Mouse (Mus musculus) thymus, adult 2 months (tissue): ENCODE results near the gene Col13a1. TPM values are rescaled to one million over a fixed set of nuclear protein-coding genes. Genes with fewer than 3 reads are reported as not detected.

Experiments
- DNase-seq: peaks from one replicate; pipeline ENCODE4 v3.0.0; 2021
- H3K27ac ChIP-seq: fragments of 200-500 bp; 2 replicates; pipeline ENCODE4 v1.5.1; 2012; ENCODE audit warnings: low read length, control low read depth; ENCODE audit not compliant: control insufficient read depth, insufficient read depth
- H3K27me3 ChIP-seq: fragments of 200-500 bp; 2 replicates; pipeline ENCODE4 v1.6.1; 2012; ENCODE audit warnings: mild to moderate bottlenecking, low read length, moderate library complexity, mixed read lengths; ENCODE audit not compliant: control insufficient read depth, insufficient read depth
- H3K36me3 ChIP-seq: fragments of 200-500 bp; 2 replicates; pipeline ENCODE4 v1.6.1; 2012; ENCODE audit warnings: mild to moderate bottlenecking, low read length, moderate library complexity; ENCODE audit not compliant: control insufficient read depth, insufficient read depth
- H3K4me1 ChIP-seq: fragments of 200-500 bp; replicated peaks from 2 replicates; pipeline ENCODE4 v1.6.1; 2012; ENCODE audit warnings: low read length; ENCODE audit not compliant: control insufficient read depth, insufficient read depth
- H3K4me3 ChIP-seq: fragments of 200-500 bp; 2 replicates; pipeline ENCODE4 v1.5.1; 2012; ENCODE audit warnings: mild to moderate bottlenecking, low read length, control low read depth, moderate library complexity; ENCODE audit not compliant: control insufficient read depth, insufficient read depth
- CTCF ChIP-seq: fragments of 200-500 bp; IDR thresholded peaks from 2 replicates; pipeline ENCODE4 v1.5.1; 2012; ENCODE audit warnings: mild to moderate bottlenecking, control low read depth, low read length, moderate library complexity, borderline replicate concordance; ENCODE audit not compliant: control insufficient read depth, poor library complexity, insufficient read depth; ENCODE audit errors: extremely low read depth
- POLR2A ChIP-seq: fragments of 200-500 bp; IDR thresholded peaks from 2 replicates; pipeline ENCODE4 v1.6.1; 2012; ENCODE audit warnings: mild to moderate bottlenecking, low read length, control low read depth, moderate library complexity; ENCODE audit not compliant: control insufficient read depth, poor library complexity, insufficient read depth; ENCODE audit errors: extremely low read depth
- WGBS: fragments of 180-500 bp; shearing (Covaris S2); methylation state at CpG from one replicate; pipeline ENCODE4 v1.1.7; 2018; 5-methylcytosine and 5-hydroxymethylcytosine counted together
- polyA plus RNA-seq: library from polyadenylated mRNA; depleted of rRNA; stranded (reverse); fragments of >200 nt; gene quantifications from 2 replicates; pipeline ENCODE4 v1.2.3, GENCODE M21; 2012

Col13a1 gene
- polyA plus RNA-seq, 1 experiment: 0.13 TPM

- Histone ChIP-seq H3K36me3 (no peaks in the 10 kb centered on the region), H3K4me1 (no peaks in the 10 kb centered on the region), H3K27me3 (no peaks in the 10 kb centered on the region), H3K4me3 (no peak overlapping the region), H3K27ac (no peak overlapping the region)
- 83% methylated on average over 4 of the region's 4 CpGs for WGBS
- TF ChIP-seq POLR2A (no peak), CTCF (no peak)
- DNase-seq: no peak
Measured at GRCm38 (mm10) chr10:61879427-61879826, 99.5 kb downstream of the Col13a1 start.

- peak; percentile 60 for DNase-seq
- no peak overlapping the region for H3K27ac ChIP-seq
- H3K36me3 ChIP-seq: no peaks in the 10 kb centered on the region
- 13% methylated on average over 6 of the region's 6 CpGs for WGBS
- H3K4me1 ChIP-seq: no peaks in the 10 kb centered on the region
- no peaks in the 10 kb centered on the region for H3K27me3 ChIP-seq
- no peak overlapping the region for H3K4me3 ChIP-seq
- TF ChIP-seq CTCF (peak; percentile 95), POLR2A (no peak)
Measured at GRCm38 (mm10) chr10:61877787-61878186, 101.1 kb downstream of the Col13a1 start.

GRCm38 (mm10) chr10:61869796-61870195, 109.1 kb downstream of the Col13a1 start:
- WGBS: 78% methylated on average over 3 of the region's 3 CpGs
- H3K36me3 ChIP-seq: no peaks in the 10 kb centered on the region
- no peak overlapping the region for H3K27ac ChIP-seq
- H3K4me1 ChIP-seq: no peaks in the 10 kb centered on the region
- no peaks in the 10 kb centered on the region for H3K27me3 ChIP-seq
- no peak for DNase-seq
- TF ChIP-seq POLR2A (no peak), CTCF (no peak)
- no peak overlapping the region for H3K4me3 ChIP-seq

GRCm38 (mm10) chr10:61866045-61866580, 112.8 kb downstream of the Col13a1 start:
- Histone ChIP-seq H3K36me3 (no peaks in the 10 kb centered on the region), H3K4me1 (no peaks in the 10 kb centered on the region), H3K4me3 (no peak overlapping the region), H3K27me3 (no peaks in the 10 kb centered on the region), H3K27ac (no peak overlapping the region)
- WGBS: 83% methylated on average over 11 of the region's 11 CpGs
- TF ChIP-seq POLR2A: no peak
- TF ChIP-seq CTCF: no peak
- no peak for DNase-seq

- H3K36me3 ChIP-seq: no peaks in the 10 kb centered on the region
- no peaks in the 10 kb centered on the region for H3K4me1 ChIP-seq
- TF ChIP-seq POLR2A: no peak
- TF ChIP-seq CTCF: no peak
- DNase-seq: no peak
- no peak overlapping the region for H3K27ac ChIP-seq
- H3K27me3 ChIP-seq: no peaks in the 10 kb centered on the region
- WGBS: 91% methylated on average over 2 of the region's 2 CpGs
- H3K4me3 ChIP-seq: no peak overlapping the region
Measured at GRCm38 (mm10) chr10:61859451-61859850, 119.5 kb downstream of the Col13a1 start.

GRCm38 (mm10) chr10:61855139-61855675, 123.7 kb downstream of the Col13a1 start:
- no peaks in the 10 kb centered on the region for H3K27me3 ChIP-seq
- no peak for DNase-seq
- TF ChIP-seq CTCF (no peak), POLR2A (no peak)
- H3K4me1 ChIP-seq: no peaks in the 10 kb centered on the region
- no peaks in the 10 kb centered on the region for H3K36me3 ChIP-seq
- H3K4me3 ChIP-seq: no peak overlapping the region
- WGBS: 11% methylated on average over 8 of the region's 8 CpGs
- no peak overlapping the region for H3K27ac ChIP-seq
